Mouse (Mus musculus) spleen, adult 2 months (tissue): ENCODE measurements around the gene Gapvd1. TPM values are rescaled to one million over a fixed set of nuclear protein-coding genes. Genes with fewer than 3 reads are reported as not detected.

Source experiments
- DNase-seq, 2 experiments: peaks; one replicate each; pipeline versions ENCODE4 v3.0.0 to v3.0.0-alpha.2; 2012 to 2021; ENCODE audit warnings: low spot score in 2 of 2, low read depth in 1 of 2
- H3K27ac ChIP-seq: fragments of 200-500 bp; 2 replicates; pipeline ENCODE4 v1.5.1; 2012; ENCODE audit warnings: low read length, inconsistent platforms; ENCODE audit not compliant: insufficient read depth
- H3K27me3 ChIP-seq: fragments of 200-500 bp; 2 replicates; pipeline ENCODE4 v1.6.1; 2012; ENCODE audit warnings: mild to moderate bottlenecking, moderate library complexity, low read length, inconsistent platforms; ENCODE audit not compliant: control insufficient read depth, insufficient read depth
- H3K36me3 ChIP-seq: fragments of 200-500 bp; 2 replicates; pipeline ENCODE4 v1.6.1; 2012; ENCODE audit warnings: mild to moderate bottlenecking, low read length, inconsistent platforms; ENCODE audit not compliant: control insufficient read depth, insufficient read depth
- H3K4me1 ChIP-seq: fragments of 200-500 bp; 2 replicates; pipeline ENCODE4 v1.6.1; 2011; ENCODE audit warnings: inconsistent platforms; ENCODE audit not compliant: control insufficient read depth, insufficient read depth, insufficient read length
- H3K4me3 ChIP-seq: fragments of 200-500 bp; 2 replicates; pipeline ENCODE4 v1.5.1; 2011; ENCODE audit warnings: mild to moderate bottlenecking, inconsistent platforms; ENCODE audit not compliant: insufficient read depth, insufficient read length; ENCODE audit errors: extremely low read depth
- CTCF ChIP-seq: fragments of 200-500 bp; IDR thresholded peaks from 2 replicates; pipeline ENCODE4 v1.5.1; 2011; ENCODE audit warnings: mild to moderate bottlenecking, inconsistent platforms; ENCODE audit not compliant: insufficient read depth, insufficient read length, insufficient replicate concordance; ENCODE audit errors: extremely low read depth
- POLR2A ChIP-seq: fragments of 200-500 bp; IDR thresholded peaks from 2 replicates; pipeline ENCODE4 v1.6.1; 2011; ENCODE audit warnings: low read depth, low read length, inconsistent platforms
- WGBS: fragments of 180-500 bp; shearing (Covaris S2); methylation state at CpG from one replicate; pipeline ENCODE4 v1.1.7; 2018; 5-methylcytosine and 5-hydroxymethylcytosine counted together
- polyA plus RNA-seq: library from polyadenylated mRNA; depleted of rRNA; stranded (reverse); fragments of >200 nt; gene quantifications from 2 replicates; pipeline ENCODE4 v1.2.3, GENCODE M21; 2012

The Gapvd1 gene
- polyA plus RNA-seq, 1 experiment, result 15.3 TPM

DNA sequence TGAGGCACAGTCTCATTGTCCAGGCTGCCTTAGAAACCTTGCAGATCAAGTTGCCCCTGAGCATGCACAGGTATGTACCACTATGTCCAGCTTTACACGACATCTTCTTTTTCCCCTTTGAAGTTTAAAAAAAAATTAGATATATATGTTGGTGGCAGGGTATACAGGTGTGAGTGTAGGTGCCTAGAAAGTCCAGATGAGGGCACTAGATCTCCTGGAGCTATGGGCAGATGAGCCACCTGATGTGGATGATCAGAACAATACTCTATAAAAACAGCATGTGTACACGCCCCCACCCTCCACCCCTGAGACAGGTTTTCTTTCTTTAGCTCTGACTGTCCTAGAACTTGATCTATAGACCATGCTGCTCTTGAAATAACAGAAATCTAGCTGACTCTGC lies 36.8 kb downstream of the Gapvd1 start:
- peaks cover 25% of the 10 kb centered on the region for H3K36me3 ChIP-seq
- H3K4me3 ChIP-seq, result no peak overlapping the region
- WGBS, result 71% methylated on average over 2 of the region's 2 CpGs
- no peaks in the 10 kb centered on the region for H3K4me1 ChIP-seq
- no peaks in the 10 kb centered on the region for H3K27me3 ChIP-seq
- H3K27ac ChIP-seq, result no peak overlapping the region
- no peak for DNase-seq
- TF ChIP-seq POLR2A (no peak), CTCF (no peak)

DNA sequence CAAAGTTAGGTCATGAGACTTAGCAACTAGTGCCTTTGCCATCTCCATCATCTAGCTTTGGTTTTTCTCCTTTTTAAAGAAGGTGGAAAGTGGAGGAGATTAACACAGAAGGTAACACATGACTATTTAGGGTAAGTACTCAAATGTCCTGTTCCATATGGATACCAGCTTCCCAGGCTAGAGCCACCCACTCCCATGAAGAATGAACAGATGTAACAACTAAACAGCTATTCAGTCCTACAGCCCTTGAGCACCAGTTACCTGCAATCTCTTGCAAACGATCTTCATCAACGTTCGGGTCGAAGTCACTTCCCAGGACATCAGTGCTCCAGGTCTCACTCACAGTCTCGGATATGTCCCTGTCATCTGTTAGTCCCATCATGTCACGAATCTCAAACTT lies 43.1 kb downstream of the Gapvd1 start:
- no peak for DNase-seq
- Histone ChIP-seq H3K4me3 (no peak overlapping the region), H3K27ac (no peak overlapping the region), H3K4me1 (no peaks in the 10 kb centered on the region), H3K27me3 (no peaks in the 10 kb centered on the region), H3K36me3 (peaks cover 28% of the 10 kb centered on the region)
- no peak for TF ChIP-seq POLR2A
- no peak for TF ChIP-seq CTCF
- 95% methylated on average over 6 of the region's 6 CpGs for WGBS

DNA sequence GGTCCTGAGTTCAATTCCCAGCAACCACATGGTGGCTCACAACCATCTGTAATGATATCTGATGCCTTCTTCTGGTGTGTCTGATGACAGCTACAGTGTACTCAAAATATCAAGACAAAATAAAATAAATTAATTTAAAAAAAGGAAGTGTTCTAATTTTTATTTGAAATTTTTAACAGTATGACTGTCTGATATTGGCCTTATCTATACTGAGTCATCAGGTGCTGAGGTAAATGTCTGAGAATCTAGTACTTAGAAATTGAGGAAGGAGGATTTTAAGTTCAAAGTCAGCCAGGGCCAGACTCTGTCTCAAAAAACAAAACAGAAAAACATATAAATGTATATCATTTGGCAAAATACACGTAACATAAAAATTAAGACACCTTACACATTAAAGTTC lies 46.4 kb downstream of the Gapvd1 start:
- no peaks in the 10 kb centered on the region for H3K4me1 ChIP-seq
- H3K27ac ChIP-seq, result no peak overlapping the region
- no peak for DNase-seq
- H3K4me3 ChIP-seq, result no peak overlapping the region
- 100% methylated on average over 1 of the region's 1 CpGs for WGBS
- TF ChIP-seq POLR2A (no peak), CTCF (no peak)
- no peaks in the 10 kb centered on the region for H3K27me3 ChIP-seq
- H3K36me3 ChIP-seq, result peaks cover 39% of the 10 kb centered on the region

DNA sequence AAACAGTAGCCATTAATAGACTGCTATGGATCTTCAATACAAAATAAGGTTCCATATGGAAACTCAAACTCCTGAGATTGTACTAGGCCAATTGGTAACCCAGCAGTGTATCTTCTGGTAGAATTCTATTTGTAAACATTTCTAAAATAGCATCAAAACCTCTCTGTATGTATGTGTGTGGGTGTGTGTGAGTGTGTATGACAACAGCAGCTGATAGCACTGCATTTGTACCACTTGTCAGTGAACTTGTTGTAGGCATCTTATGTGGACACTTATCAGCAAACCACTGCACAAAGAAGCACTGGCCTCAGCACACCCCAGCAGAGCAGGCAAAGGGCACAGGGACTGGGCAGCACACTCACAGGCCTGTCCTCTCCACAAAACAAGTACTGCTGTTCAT lies 58.4 kb downstream of the Gapvd1 start:
- peaks cover 44% of the 10 kb centered on the region for H3K36me3 ChIP-seq
- no peak overlapping the region for H3K4me3 ChIP-seq
- H3K27ac ChIP-seq, result no peak overlapping the region
- H3K4me1 ChIP-seq, result no peaks in the 10 kb centered on the region
- TF ChIP-seq CTCF (no peak), POLR2A (no peak)
- no peaks in the 10 kb centered on the region for H3K27me3 ChIP-seq
- DNase-seq, result no peak

DNA sequence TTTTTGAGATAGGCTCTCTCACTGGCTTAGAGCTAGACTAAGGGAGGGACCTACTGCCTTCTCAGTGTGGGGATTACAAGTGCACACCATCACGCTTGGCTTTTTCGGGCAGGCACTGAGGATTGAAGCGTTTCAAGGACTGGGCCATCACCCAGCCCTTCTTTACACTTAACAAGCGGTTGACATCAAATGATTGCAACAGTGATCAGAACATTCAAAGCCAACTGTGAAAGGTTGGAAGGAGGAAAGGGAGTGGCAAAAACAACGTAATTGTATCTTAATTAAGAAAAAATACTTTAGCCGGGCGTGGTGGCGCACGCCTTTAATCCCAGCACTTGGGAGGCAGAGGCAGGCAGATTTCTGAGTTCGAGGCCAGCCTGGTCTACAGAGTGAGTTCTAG lies 62.2 kb downstream of the Gapvd1 start:
- no peak overlapping the region for H3K27ac ChIP-seq
- H3K4me1 ChIP-seq, result no peaks in the 10 kb centered on the region
- peaks cover 48% of the 10 kb centered on the region for H3K36me3 ChIP-seq
- no peak for DNase-seq
- no peaks in the 10 kb centered on the region for H3K27me3 ChIP-seq
- no peak overlapping the region for H3K4me3 ChIP-seq
- WGBS, result 98% methylated on average over 10 of the region's 10 CpGs
- no peak for TF ChIP-seq CTCF
- no peak for TF ChIP-seq POLR2A

DNA sequence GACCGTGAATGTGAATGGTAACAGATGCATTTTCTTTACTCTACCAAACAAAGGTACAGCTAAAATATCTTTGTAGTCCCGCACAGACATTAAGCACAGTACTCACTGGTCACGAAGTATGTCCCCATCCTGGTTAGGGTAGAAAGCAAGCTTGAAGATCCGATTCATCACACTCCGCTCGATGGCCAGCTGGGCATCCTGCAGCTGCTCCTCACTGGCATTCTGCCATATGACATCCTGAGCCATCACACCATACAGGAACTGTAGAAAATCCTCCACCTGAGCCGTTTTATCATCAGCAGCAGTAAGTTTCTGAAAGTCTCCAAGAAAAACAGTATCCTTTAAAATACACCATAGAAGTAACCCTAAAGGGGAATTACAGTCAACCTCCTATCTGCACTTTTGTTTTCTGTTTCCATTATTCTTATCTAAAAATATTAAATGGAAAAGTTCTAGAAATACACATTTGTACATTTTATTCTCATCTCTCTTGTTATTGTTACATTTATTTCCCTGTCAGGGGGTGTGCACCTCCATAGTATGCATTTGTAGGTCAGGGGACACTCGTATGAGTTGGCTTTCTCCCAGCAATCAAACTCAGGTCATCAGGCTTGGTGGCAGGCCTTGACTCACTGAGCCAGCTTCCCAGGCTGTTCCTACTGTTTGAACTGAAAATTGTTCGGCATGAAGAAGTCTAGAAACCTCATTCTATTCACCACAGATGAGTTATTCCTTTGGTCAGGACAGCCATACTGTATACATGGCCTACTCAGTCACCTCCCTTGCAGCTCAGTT lies 70.8 kb downstream of the Gapvd1 start:
- H3K27ac ChIP-seq, result no peak overlapping the region
- H3K4me1 ChIP-seq, result no peaks in the 10 kb centered on the region
- DNase-seq, result no peak
- no peak for TF ChIP-seq CTCF
- TF ChIP-seq POLR2A, result no peak
- no peaks in the 10 kb centered on the region for H3K27me3 ChIP-seq
- H3K36me3 ChIP-seq, result peaks cover 42% of the 10 kb centered on the region
- 89% methylated on average over 9 of the region's 9 CpGs for whole genome bisulfite sequencing
- no peak overlapping the region for H3K4me3 ChIP-seq

DNA sequence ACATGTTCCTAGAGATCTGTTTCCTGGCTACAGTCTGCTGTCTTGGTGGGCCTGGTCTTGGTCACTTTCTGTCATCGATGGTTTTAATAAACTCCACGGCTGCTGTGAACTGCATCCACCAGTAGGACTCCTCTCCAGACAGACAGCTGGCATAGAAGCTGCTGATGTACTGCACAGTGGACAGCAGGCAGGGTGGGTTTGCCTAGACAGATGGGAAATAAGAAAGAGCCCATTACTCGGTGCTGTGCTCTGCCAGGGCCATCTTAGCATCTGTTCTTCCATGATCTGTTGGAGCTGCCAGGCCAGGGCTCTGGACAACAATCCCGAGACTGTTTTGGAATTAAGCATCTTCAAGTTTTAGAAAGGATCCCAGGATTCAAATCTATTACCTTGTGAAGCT lies 77.1 kb downstream of the Gapvd1 start:
- H3K27ac ChIP-seq, result no peak overlapping the region
- 95% methylated on average over 4 of the region's 4 CpGs for WGBS
- H3K27me3 ChIP-seq, result no peaks in the 10 kb centered on the region
- peaks cover 32% of the 10 kb centered on the region for H3K36me3 ChIP-seq
- no peaks in the 10 kb centered on the region for H3K4me1 ChIP-seq
- TF ChIP-seq POLR2A (no peak), CTCF (no peak)
- no peak overlapping the region for H3K4me3 ChIP-seq
- no peak for DNase-seq
